In the genomic region with DNA sequence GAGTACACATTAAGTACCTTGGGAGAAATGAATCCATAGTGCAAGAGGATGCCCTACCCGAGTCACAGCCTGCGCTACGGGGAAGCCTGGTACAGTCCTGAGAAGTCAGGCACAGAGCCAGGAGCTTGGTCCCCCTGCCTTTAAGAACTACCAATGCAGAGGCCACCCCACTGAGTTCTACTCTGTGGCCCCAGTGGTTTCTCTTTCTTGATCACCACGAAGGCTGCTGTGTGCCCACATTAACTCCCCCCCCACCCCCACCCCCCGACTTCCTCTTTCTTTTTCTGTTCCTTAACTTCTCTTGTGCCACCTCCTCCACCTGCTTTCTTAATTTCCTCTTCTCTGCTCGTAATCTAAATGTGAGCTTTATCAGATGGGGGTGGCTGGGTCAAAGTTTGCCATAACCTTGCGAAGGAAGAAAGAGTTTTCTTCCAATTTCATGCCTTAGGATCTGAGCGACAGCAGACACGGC, we compare ENCODE assay signal across 12 mouse cellular contexts.
DNase-seq lines count a peak whose midpoint lies in the region; ATAC-seq and TF ChIP-seq lines count a peak whose summit lies in the region.
"Had no signal": no experiment of that assay in that cellular context is flagged by ENCODE, and none has a peak within 500 bp of the region (broad histone marks: within the 10 kb centered on the region; RNA-seq: fewer than 3 reads in every experiment).

No protein-coding gene starts in this region.

- H3K4me1 ChIP-seq in liver, embryonic 16.5 days (ENCODE audit: control insufficient read depth, low read depth, low read length): peaks cover 19% of the 10 kb centered on the region
- H3K4me1 ChIP-seq: neural tube, embryonic 13.5 days had no signal

- H3K4me3 ChIP-seq in liver, embryonic 16.5 days (ENCODE audit: low read depth, low read length): no peak overlapping the region
- H3K4me3 ChIP-seq in gastrocnemius, adult 2 months: no peak overlapping the region
- H3K4me3 ChIP-seq: liver, embryonic 13.5 days; neural tube, embryonic 13.5 days had no signal

- TF ChIP-seq CTCF in gastrocnemius, adult 2 months (IDR thresholded peaks at IDR 0.05): no peak

- H3K27ac ChIP-seq in liver, embryonic 16.5 days (ENCODE audit: low read length): peak overlapping the region; percentile 61; the same call in 1 of the 2 replicates
- H3K27ac ChIP-seq in gastrocnemius, adult 2 months: no peak overlapping the region
- H3K27ac ChIP-seq: liver, embryonic 13.5 days; neural tube, embryonic 13.5 days had no signal

- H3K9ac ChIP-seq in liver, embryonic 16.5 days (ENCODE audit: low read depth, low read length): no peak overlapping the region
- H3K9ac ChIP-seq: liver, embryonic 13.5 days; neural tube, embryonic 13.5 days had no signal

- 26% methylated on average over 9 of the region's 9 CpGs for WGBS in liver, embryonic 16.5 days (ENCODE audit: insufficient replicate concordance)

- intact Hi-C loops in gastrocnemius, adult 2 months (cut with DNase I): loop anchor here (2.0 kb wide), 1 partner anchor 75 kb away; no protein-coding TSS in a partner anchor

- H3K27me3 ChIP-seq in liver, embryonic 16.5 days (ENCODE audit: control insufficient read depth, insufficient read depth, low read depth, low read length): no peaks in the 10 kb centered on the region
- H3K27me3 ChIP-seq: liver, embryonic 13.5 days; neural tube, embryonic 13.5 days had no signal

- no peaks in the 10 kb centered on the region for H3K9me3 ChIP-seq in liver, embryonic 16.5 days (replicated peaks; ENCODE audit: control insufficient read depth, low read length)
- H3K9me3 ChIP-seq: liver, embryonic 13.5 days; neural tube, embryonic 13.5 days had no signal

- H3K4me2 ChIP-seq in liver, embryonic 16.5 days (ENCODE audit: low read depth, low read length): peak overlapping the region; percentile 21; the same call in 1 of the 2 replicates
- H3K4me2 ChIP-seq: liver, embryonic 13.5 days; neural tube, embryonic 13.5 days had no signal

- H3K36me3 ChIP-seq in liver, embryonic 16.5 days (ENCODE audit: control insufficient read depth, insufficient read depth): no peaks in the 10 kb centered on the region
- H3K36me3 ChIP-seq: liver, embryonic 13.5 days; neural tube, embryonic 13.5 days had no signal

- DNase-seq in kidney, postnatal 10 days: peak; percentile 26
- no peak for DNase-seq in kidney, postnatal 36 days
- DNase-seq in T-cell, adult 2 months (ENCODE audit: low spot score): peak; percentile 62
- DNase-seq in spleen, postnatal 4 days (ENCODE audit: low spot score in 2 of 2): peak; percentile 42 to 69
- DNase-seq in retina, embryonic 14.5 days (ENCODE audit: low spot score): no peak
- DNase-seq in gastrocnemius, adult 2 months: no peak
- DNase-seq in urinary bladder, postnatal 36 days (ENCODE audit: low spot score in 2 of 2): no peak
- DNase-seq: cerebellum, postnatal 25 days; gastrocnemius, postnatal 10 days; liver, embryonic 13.5 days had no signal

- peak; percentile 25; the same call in 1 of the 2 replicates for ATAC-seq in liver, embryonic 16.5 days (ENCODE audit: low read depth)

Comparison
In these comparisons a context has a peak if more than half of its experiments do, and no peak if none do; other contexts are left out.
1. DNase-seq: peak in kidney, postnatal 10 days (single experiment), T-cell, adult 2 months (single experiment) and spleen, postnatal 4 days (2 of 2); none in kidney, postnatal 36 days (0 of 2), retina, embryonic 14.5 days (single experiment), gastrocnemius, adult 2 months (single experiment) and urinary bladder, postnatal 36 days (0 of 2).